Mouse (Mus musculus) olfactory bulb, adult 2 months (tissue): ENCODE measurements around the gene Gm4922. TPM values are rescaled to one million over a fixed set of nuclear protein-coding genes. Genes with fewer than 3 reads are reported as not detected.

Source experiments
- H3K27ac ChIP-seq: fragments of 200-500 bp; 2 replicates; pipeline ENCODE4 v1.5.1; 2012; ENCODE audit warnings: low read depth, low read length; ENCODE audit not compliant: insufficient read depth
- H3K4me1 ChIP-seq: fragments of 200-500 bp; 2 replicates; pipeline ENCODE4 v1.6.1; 2012; ENCODE audit warnings: low read length; ENCODE audit not compliant: control insufficient read depth, insufficient read depth
- H3K4me3 ChIP-seq: fragments of 200-500 bp; 2 replicates; pipeline ENCODE4 v1.5.1; 2012; ENCODE audit warnings: mild to moderate bottlenecking, low read depth, low read length, moderate library complexity; ENCODE audit not compliant: insufficient read depth
- CTCF ChIP-seq: fragments of 200-500 bp; IDR thresholded peaks from 2 replicates; pipeline ENCODE4 v1.5.1; 2012; ENCODE audit warnings: low read depth, mild to moderate bottlenecking, low read length, moderate library complexity; ENCODE audit not compliant: insufficient read depth
- POLR2A ChIP-seq: fragments of 200-500 bp; IDR thresholded peaks from 2 replicates; pipeline ENCODE4 v1.6.1; 2012; ENCODE audit warnings: mild to moderate bottlenecking, low read depth, low read length, moderate library complexity; ENCODE audit not compliant: insufficient read depth
- WGBS: fragments of 180-500 bp; shearing (Covaris S2); methylation state at CpG from one replicate; pipeline ENCODE4 v1.1.7; 2018; 5-methylcytosine and 5-hydroxymethylcytosine counted together
- polyA plus RNA-seq: library from polyadenylated mRNA; stranded (reverse); fragments of >200 nt; gene quantifications from 2 replicates; pipeline ENCODE4 v1.2.4, GENCODE M21; 2012; ENCODE audit warnings: low replicate concordance; ENCODE audit not compliant: missing spikeins, insufficient read depth, insufficient read length

The Gm4922 gene
- polyA plus RNA-seq, result not detected in 2 replicates

GRCm38 (mm10) chr10:18786693-18787092 is at the start of gene Gm4922:
TSS of gene Gm4922 (minus strand) at chr10:18786793.
- TF ChIP-seq CTCF (no peak), POLR2A (no peak)
- no peak within 1 kb of the TSS for H3K27ac ChIP-seq
- no peak within 1 kb of the TSS for H3K4me3 ChIP-seq
- no peaks in the 10 kb centered on the region for H3K4me1 ChIP-seq
- 92% methylated on average over 1 of the region's 1 CpGs for WGBS

GRCm38 (mm10) chr10:18835684-18836479 is 49.3 kb upstream of the Gm4922 start:
- TF ChIP-seq CTCF (no peak), POLR2A (no peak)
- H3K27ac ChIP-seq, result no peak overlapping the region
- no peaks in the 10 kb centered on the region for H3K4me1 ChIP-seq
- WGBS, result 60% methylated on average over 6 of the region's 6 CpGs
- H3K4me3 ChIP-seq, result no peak overlapping the region

- H3K4me1 ChIP-seq, result no peaks in the 10 kb centered on the region
- no peak overlapping the region for H3K27ac ChIP-seq
- H3K4me3 ChIP-seq, result no peak overlapping the region
- TF ChIP-seq CTCF, result no peak
- no peak for TF ChIP-seq POLR2A
- WGBS, result 64% methylated on average over 2 of the region's 2 CpGs
These were observed 47.8 kb upstream of the Gm4922 start for GRCm38 (mm10) chr10:18834389-18834788.

GRCm38 (mm10) chr10:18831823-18832222 is 45.2 kb upstream of the Gm4922 start:
- Histone ChIP-seq H3K27ac (no peak overlapping the region), H3K4me1 (no peaks in the 10 kb centered on the region), H3K4me3 (no peak overlapping the region)
- WGBS, result 75% methylated on average over 7 of the region's 7 CpGs
- TF ChIP-seq POLR2A (no peak), CTCF (no peak)

- Histone ChIP-seq H3K4me3 (no peak overlapping the region), H3K27ac (no peak overlapping the region), H3K4me1 (no peaks in the 10 kb centered on the region)
- 88% methylated on average over 4 of the region's 4 CpGs for WGBS
- TF ChIP-seq CTCF, result no peak
These were observed 43.8 kb upstream of the Gm4922 start for GRCm38 (mm10) chr10:18830359-18830758.

GRCm38 (mm10) chr10:18827936-18828335 is 41.3 kb upstream of the Gm4922 start:
- TF ChIP-seq CTCF, result no peak
- no peak for TF ChIP-seq POLR2A
- Histone ChIP-seq H3K4me3 (no peak overlapping the region), H3K27ac (no peak overlapping the region), H3K4me1 (no peaks in the 10 kb centered on the region)
- WGBS, result 63% methylated on average over 2 of the region's 2 CpGs

GRCm38 (mm10) chr10:18826107-18826506 is 39.5 kb upstream of the Gm4922 start:
- TF ChIP-seq CTCF (no peak), POLR2A (no peak)
- no peaks in the 10 kb centered on the region for H3K4me1 ChIP-seq
- no peak overlapping the region for H3K4me3 ChIP-seq
- WGBS, result 80% methylated on average over 2 of the region's 2 CpGs
- no peak overlapping the region for H3K27ac ChIP-seq

GRCm38 (mm10) chr10:18825143-18825542 is 38.5 kb upstream of the Gm4922 start:
- TF ChIP-seq POLR2A, result no peak
- no peak for TF ChIP-seq CTCF
- H3K27ac ChIP-seq, result no peak overlapping the region
- no peak overlapping the region for H3K4me3 ChIP-seq
- no peaks in the 10 kb centered on the region for H3K4me1 ChIP-seq

GRCm38 (mm10) chr10:18816560-18816959 is 30.0 kb upstream of the Gm4922 start:
- TF ChIP-seq CTCF, result no peak
- H3K4me3 ChIP-seq, result no peak overlapping the region
- H3K27ac ChIP-seq, result no peak overlapping the region
- 57% methylated on average over 5 of the region's 5 CpGs for WGBS
- no peaks in the 10 kb centered on the region for H3K4me1 ChIP-seq
